Mouse (Mus musculus) olfactory bulb, adult 2 months (tissue): ENCODE measurements around the gene Srp68.

ENCODE experiments used
- CTCF ChIP-seq: fragments of 200-500 bp; IDR thresholded peaks from 2 replicates; pipeline ENCODE4 v1.5.1; 2012; ENCODE audit warnings: low read depth, mild to moderate bottlenecking, low read length, moderate library complexity; ENCODE audit not compliant: insufficient read depth
- POLR2A ChIP-seq: fragments of 200-500 bp; IDR thresholded peaks from 2 replicates; pipeline ENCODE4 v1.6.1; 2012; ENCODE audit warnings: mild to moderate bottlenecking, low read depth, low read length, moderate library complexity; ENCODE audit not compliant: insufficient read depth

- no peak for TF ChIP-seq CTCF
- no peak; the same call in 1 of the 2 replicates for TF ChIP-seq POLR2A
These were observed 32.2 kb downstream of the Srp68 start for GRCm38 (mm10) chr11:116241744-116242235.
